Mouse (Mus musculus): ENCODE results near the gene A830005F24Rik. TPM values are rescaled to one million over a fixed set of nuclear protein-coding genes. Genes with fewer than 3 reads are reported as not detected.
A peak's percentile ranks its signal among the peaks of the same experiment; 100 is the strongest.

The A830005F24Rik gene
- total RNA-seq, 2 experiments from 2014 or later: not detected

- no peak for DNase-seq (ENCODE audit: low spot score in 2 of 2)
These were observed 31.5 kb downstream of the A830005F24Rik start for GRCm38 (mm10) chr13:48544867-48545266.

GRCm38 (mm10) chr13:48545476-48546281, 32.3 kb downstream of the A830005F24Rik start:
- peak; percentile 91 for DNase-seq (ENCODE audit: low spot score in 2 of 2)

- peak; percentile 98 to 99 for DNase-seq (ENCODE audit: low spot score in 2 of 2)
These were observed 33.1 kb downstream of the A830005F24Rik start for GRCm38 (mm10) chr13:48546330-48546917.

GRCm38 (mm10) chr13:48547623-48548022, 34.3 kb downstream of the A830005F24Rik start:
- DNase-seq (ENCODE audit: low spot score in 2 of 2): no peak

DNA sequence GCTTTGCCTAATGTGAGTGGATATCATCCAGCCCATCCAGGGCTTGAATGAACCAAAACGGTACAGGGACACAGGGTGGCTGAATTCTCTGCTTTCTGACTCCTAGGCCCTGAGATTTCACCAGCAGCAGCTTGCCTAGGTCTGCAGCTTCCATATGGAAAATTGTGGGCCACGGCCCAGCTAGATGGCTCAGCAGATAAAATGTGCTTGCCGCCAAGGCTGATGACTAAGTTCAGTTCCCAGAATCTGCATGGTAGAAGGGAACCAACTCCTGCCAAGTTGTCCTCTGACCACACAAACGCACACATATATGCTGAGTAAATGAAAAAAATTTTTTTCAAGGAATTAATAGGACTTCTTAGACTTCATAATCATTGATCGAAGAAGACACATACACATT, 34.9 kb downstream of the A830005F24Rik start:
- no peak for DNase-seq (ENCODE audit: low spot score in 2 of 2)

DNA sequence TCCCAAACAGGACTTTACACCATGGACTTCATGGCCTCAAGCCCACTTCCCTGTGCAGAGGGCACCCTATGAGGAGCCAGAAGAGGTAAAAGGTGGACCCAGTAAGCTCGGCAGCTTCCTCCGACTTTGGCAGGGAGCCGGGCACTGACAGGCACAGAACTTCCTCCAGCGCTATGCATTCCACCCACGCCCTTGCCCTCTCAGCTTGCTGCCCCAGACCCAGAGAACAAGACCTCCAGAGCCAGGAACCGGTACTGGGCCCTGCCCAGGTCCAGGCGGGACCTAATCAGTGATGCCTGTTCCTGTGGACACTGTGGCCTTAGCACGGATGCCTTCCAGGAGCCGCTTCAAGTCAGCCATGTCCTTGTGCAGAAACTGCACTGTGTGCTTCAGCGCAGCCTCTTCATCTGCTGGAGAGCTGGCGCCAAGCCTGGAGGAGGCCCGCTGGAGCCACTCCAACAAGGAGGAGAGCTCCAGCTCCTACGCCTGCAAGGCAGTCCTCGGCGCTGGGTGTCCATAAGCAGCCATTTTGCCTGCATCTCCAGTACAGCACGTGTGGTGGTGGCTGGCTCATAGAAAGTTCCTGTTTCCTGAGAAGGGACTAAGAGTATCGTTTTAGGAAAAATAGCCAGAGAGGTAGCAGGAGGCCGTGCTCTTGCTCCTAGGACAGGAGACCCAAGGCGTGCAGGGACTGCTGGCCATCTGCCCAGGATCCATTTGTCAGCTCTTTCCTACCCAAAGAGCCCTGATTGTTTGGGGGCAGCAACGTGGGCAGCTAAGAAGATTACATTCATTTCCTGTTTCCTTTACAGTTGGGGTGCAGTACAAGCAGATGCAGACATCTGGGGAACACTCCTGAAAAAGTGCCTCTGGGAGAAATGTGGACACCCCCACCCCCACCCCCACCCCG, 39.1 kb downstream of the A830005F24Rik start:
- DNase-seq (ENCODE audit: low spot score in 2 of 2): peak; percentile 83 to 88

- no peak for DNase-seq (ENCODE audit: low spot score in 2 of 2)
These were observed 40.1 kb downstream of the A830005F24Rik start for GRCm38 (mm10) chr13:48553511-48553910.

DNA sequence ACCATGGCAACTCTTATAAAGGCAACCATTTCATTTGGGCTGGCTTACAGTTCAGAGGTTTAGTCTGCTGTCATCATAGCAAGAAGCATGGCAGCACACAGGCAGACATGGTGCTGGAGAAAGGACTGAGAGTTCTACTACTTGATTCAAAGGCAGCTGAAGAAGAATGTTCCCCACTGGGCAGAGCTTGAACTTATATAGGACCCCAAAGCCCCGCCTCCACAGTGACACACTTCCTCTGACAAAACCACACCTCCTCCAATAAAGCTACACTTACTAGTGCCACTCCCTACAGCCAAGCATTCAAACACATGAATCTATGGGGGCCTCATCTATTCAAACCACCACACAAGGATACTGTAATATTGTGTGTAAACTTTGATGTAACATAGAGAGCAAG, 41.2 kb downstream of the A830005F24Rik start:
- no peak for DNase-seq (ENCODE audit: low spot score in 2 of 2)

DNA sequence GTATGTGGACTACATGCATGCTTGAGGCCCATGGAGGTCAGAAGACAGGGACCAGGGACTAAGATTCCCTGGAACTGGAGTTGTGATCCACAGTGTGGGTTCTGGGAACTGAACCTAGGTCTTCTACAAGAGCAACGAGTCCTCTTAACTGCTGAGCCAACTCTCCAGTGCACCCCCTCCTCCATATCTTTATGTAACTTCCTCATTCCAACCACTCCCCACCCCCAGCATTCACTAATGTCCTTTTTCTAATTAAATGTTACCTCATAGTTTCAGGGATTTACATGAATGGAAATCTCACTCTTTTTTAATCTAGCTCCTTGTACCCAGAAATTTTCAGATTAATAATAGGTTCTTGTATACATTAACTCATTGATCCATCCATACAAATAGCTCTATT, 42.6 kb downstream of the A830005F24Rik start:
- DNase-seq (ENCODE audit: low spot score in 2 of 2): no peak

- no peak for DNase-seq (ENCODE audit: low spot score in 2 of 2)
These were observed 48.1 kb downstream of the A830005F24Rik start for GRCm38 (mm10) chr13:48561481-48561880.

DNA sequence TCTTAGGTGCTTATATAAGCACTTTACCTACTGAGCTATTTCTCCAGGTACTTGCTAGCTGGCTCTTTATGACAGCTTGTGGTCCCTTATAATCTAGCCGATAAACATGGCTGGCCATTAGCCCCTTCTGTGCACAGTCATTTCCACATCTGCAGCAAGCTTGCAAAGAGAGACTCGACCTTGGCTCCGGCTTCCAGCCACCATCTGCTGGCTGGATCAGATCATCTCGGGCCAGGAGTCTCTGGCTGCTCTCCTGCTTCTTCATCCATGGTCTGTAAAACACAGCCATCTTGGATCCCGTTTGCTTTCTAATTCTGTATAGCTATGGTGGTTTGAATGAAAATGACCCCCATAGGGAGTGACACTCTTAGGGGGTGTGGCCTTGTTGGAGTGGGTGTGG, 49.0 kb downstream of the A830005F24Rik start:
- DNase-seq (ENCODE audit: low spot score in 2 of 2): no peak

Small RNA genes lying within 50 kb of the gene (microRNA-seq; reads per million reads assigned to microRNA genes)
- gene Gm24111 (ENCODE audit: borderline number of aligned reads in 2 of 2) (0 reads per million in 2 experiments), gene Mirlet7a-1 (ENCODE audit: borderline number of aligned reads in 2 of 2) (450 to 574 reads per million in 2 experiments), gene Mirlet7d (ENCODE audit: borderline number of aligned reads in 2 of 2) (36,140 to 49,031 reads per million in 2 experiments), gene Mirlet7f-1 (ENCODE audit: borderline number of aligned reads in 2 of 2) (0 reads per million in 2 experiments)

Other genes starting within 250 kb of the A830005F24Rik start
- gene Zfp169, start 119 bp upstream of the A830005F24Rik start, total RNA-seq (2021): 1 to 10 TPM; 7.2 to 7.4 TPM
- gene Ptpdc1, start 112.1 kb downstream of the A830005F24Rik start, total RNA-seq (2021): 1 to 10 TPM; 5.0 to 6.3 TPM
- not detected for gene Barx1, start 149.4 kb downstream of the A830005F24Rik start, total RNA-seq (2021)

All from adrenal gland, adult 18-20 months (tissue).